Mouse (Mus musculus) kidney, adult 2 months (tissue): ENCODE data around the gene Mosmo.

Experiments used
- CTCF ChIP-seq: fragments of 200-500 bp; conservative IDR thresholded peaks from 2 replicates; pipeline ENCODE4 v1.5.1; 2011; ENCODE audit warnings: low read depth, mild to moderate bottlenecking, control low read depth, low read length, moderate library complexity, mixed read lengths; ENCODE audit not compliant: insufficient read depth, insufficient read length
- POLR2A ChIP-seq: fragments of 200-500 bp; IDR thresholded peaks from one replicate; pipeline ENCODE4 v1.6.1; 2011; ENCODE audit warnings: low read depth, low read length, control low read depth

DNA sequence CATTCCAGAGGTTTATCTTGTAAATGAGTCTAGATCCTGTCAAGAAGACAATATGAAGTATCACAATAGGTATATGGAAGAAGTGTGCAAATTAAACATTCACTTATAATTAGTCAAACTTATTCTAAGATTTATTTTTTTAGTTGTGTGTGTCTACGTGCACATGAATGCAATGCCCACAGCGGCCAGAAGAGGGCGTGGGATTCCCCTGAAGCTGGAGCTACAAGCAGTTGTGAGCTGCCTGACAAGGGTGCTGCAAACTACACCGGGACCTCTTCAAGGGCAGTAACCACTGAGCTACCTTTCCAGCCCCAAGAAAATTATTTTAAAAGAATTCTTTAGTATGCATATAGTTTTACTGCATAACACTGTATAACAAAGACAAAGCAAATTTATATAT, 13.2 kb downstream of the Mosmo start:
- TF ChIP-seq POLR2A (no peak), CTCF (0 out of 2 replicates have a peak, but pooled peaks have one; percentile 20)
